Mouse (Mus musculus): ENCODE data around the gene Madcam1. TPM values are rescaled to one million over a fixed set of nuclear protein-coding genes. Genes with fewer than 3 reads are reported as not detected.

Madcam1 gene
- polyA plus RNA-seq, 1 experiment from 2014 or later, result 1.1 TPM

DNA sequence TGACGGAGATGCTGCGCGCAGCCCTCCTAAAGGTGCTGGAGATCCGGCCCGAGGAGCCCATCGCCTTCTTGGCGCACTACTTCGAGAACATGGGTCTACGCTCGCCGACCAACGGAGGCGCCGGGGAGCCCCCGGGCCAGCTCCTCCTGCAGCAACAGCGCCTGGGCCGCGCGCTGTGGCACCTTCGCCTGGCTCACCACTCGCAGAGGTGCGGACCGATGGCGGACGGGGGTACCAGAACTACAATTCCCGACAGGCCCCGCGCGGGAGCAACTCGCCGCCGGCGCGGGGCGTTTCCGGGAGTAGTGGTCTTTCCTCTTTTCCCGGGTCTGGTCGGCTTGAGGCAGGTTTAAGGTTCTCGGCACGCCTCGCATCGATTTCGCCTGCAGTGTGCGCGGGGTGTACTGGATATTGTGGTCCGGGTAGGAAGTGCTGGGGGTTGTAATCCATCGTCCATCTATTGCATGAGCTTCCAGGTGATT lies 5.3 kb downstream of the Madcam1 start:
- peak; percentile 65 for ATAC-seq (ENCODE audit: low read depth)

DNA sequence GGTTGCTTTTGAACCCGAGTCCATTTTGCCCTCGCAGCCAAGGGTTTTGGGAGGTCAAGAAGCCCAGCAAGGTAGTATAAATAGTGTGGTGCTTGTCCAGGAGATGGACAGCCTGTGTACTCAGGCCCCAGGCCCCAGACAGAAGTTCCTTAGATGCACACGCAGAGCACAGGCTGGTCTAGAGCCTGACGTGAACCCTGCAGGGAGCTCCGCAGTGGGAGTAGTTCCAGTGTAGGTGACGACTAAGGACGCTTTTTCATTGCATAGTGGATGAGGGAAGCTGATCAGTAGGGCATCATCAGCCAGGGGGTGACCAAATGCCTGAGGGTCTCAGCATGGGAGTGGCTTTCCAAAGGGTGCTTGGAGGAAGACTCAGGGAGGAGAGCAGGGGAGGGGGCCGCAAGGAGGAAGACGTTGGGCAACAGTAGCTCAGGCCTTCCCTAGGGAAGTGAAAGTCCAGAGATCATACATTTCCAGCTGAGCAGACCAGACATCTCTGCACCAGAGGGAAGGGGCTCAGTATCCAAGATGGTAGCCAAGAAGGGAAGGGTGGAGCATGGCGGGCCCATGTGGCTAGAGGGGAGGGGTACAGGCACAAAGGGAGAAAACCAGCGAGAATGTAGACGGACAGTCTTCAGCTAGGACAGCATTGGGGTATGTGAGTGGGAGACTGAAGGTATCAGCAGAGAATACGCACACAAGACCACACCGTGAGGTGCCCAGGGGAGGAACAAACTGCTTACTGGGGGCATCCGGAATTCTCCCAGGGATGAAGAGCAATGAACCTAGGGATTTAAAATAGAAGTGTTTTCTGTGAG lies 5.9 kb downstream of the Madcam1 start:
- Histone ChIP-seq H3K4me1 (replicated peaks) (peaks cover 30% of the 10 kb centered on the region), H3K9ac (peak overlapping the region; percentile 95), H3K9me3 (no peaks in the 10 kb centered on the region), H3K4me2 (peak overlapping the region; percentile 99), H3K4me3 (peak overlapping the region; percentile 92), H3K27ac (replicated peaks) (peak overlapping the region; percentile 98), H3K27me3 (no peaks in the 10 kb centered on the region), H3K36me3 (peaks cover 17% of the 10 kb centered on the region)
- ATAC-seq (ENCODE audit: low read depth), result peak; percentile 28
- 26% methylated on average over 15 of the region's 15 CpGs for WGBS

More for the DNA sequence above, 5.3 kb downstream of the Madcam1 start:
- Histone ChIP-seq H3K36me3 (peaks cover 14% of the 10 kb centered on the region), H3K4me3 (peak overlapping the region; percentile 92), H3K27ac (replicated peaks) (peak overlapping the region; percentile 98), H3K9me3 (no peaks in the 10 kb centered on the region), H3K9ac (peak overlapping the region; percentile 95), H3K4me2 (peak overlapping the region; percentile 99), H3K27me3 (no peaks in the 10 kb centered on the region), H3K4me1 (replicated peaks) (peaks cover 30% of the 10 kb centered on the region)
- under 1% methylated on average over 47 of the region's 47 CpGs for WGBS

DNA sequence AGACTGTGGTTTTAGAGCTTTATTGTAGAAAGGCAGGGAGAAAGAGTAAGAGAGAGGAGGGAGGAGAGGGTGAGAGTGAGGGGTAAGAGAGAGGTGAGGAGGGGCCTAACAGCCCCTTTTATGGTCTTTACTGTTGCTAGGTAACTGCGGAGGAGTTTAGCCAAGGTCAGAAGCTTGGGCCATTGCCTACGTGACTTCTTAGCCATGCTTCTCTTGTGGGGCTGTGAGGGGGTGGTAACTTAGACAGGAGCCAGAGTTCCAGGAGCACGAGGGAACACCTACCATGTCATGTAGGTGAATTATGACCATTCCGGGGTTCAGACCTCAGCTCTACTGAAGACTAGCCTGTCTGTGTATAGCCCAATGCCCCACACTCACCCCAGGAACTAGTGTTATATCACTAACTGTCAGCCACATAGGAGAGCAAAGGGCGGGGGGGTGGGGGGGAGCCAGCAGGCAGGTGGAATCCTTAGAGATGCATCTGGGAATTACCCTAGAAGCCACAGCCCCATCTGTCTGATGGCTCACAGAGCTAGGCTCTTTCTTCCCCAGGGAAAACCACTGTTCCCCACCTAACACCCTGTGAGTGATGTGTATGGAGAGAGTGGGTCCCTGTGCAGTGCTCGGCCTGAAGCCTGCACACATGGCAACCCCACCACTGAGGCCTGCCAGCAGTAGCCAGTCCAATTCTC lies 7.2 kb downstream of the Madcam1 start:
- peak overlapping the region; percentile 95 for H3K9ac ChIP-seq
- peaks cover 30% of the 10 kb centered on the region for H3K4me1 ChIP-seq (replicated peaks)
- no peaks in the 10 kb centered on the region for H3K27me3 ChIP-seq
- peak overlapping the region; percentile 99 for H3K4me2 ChIP-seq
- 25% methylated on average over 6 of the region's 6 CpGs for WGBS
- peak overlapping the region; percentile 92; the same call in 1 of the 2 replicates for H3K4me3 ChIP-seq
- peaks cover 29% of the 10 kb centered on the region for H3K36me3 ChIP-seq
- 0 out of 2 replicates have a peak overlapping the region, but pooled peaks have one; percentile 98 for H3K27ac ChIP-seq (replicated peaks)
- no peaks in the 10 kb centered on the region for H3K9me3 ChIP-seq
- no peak for ATAC-seq (ENCODE audit: low read depth)

DNA sequence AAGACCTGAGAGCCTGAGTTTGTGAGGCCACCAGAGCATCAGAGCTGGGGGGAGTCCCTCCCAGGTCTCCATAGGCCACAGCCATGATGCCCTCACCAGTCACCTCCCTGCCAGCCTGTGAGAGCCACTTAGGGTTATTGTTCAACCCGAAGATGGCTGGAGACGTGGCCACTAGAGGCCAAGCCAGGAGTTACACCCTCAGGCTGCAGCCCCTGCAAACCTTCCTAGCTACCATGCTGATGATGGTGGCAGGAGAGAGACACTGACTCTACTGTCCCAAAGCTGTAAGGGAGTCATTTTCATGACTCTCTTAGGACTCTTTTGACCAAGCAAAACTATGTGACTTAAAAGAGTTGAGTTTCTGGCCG lies 7.7 kb downstream of the Madcam1 start:
- 51% methylated on average over 3 of the region's 3 CpGs for WGBS

DNA sequence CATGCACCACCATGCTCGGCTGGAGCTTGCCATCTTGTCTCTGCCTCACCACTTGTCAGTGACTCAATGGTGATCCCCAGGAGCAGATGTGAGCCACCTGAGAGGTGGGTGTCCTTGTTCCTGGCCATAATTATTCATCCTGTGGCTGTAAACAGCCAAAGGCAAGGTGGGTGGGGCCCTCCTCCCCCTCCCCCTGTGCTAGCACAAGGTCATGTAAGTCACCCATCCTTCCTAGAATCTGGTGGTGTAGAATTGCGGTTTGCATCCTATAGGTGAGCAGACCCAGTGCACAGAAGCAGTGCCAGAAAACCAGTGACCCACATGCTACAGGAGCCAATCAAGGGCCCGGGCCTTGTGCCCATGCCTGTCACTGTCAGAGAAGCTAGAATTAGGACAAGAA lies 8.7 kb downstream of the Madcam1 start:
- 100% methylated on average over 3 of the region's 3 CpGs for WGBS
- ATAC-seq (ENCODE audit: low read depth), result no peak
- Histone ChIP-seq H3K9me3 (no peaks in the 10 kb centered on the region), H3K27me3 (no peaks in the 10 kb centered on the region), H3K4me2 (no peak overlapping the region), H3K27ac (replicated peaks) (no peak overlapping the region), H3K4me3 (no peak overlapping the region), H3K9ac (no peak overlapping the region), H3K36me3 (peaks cover 35% of the 10 kb centered on the region), H3K4me1 (replicated peaks) (peaks cover 27% of the 10 kb centered on the region)

More for the DNA sequence above, 7.7 kb downstream of the Madcam1 start:
- H3K36me3 ChIP-seq, result peaks cover 35% of the 10 kb centered on the region
- no peak overlapping the region for H3K9ac ChIP-seq
- no peak overlapping the region for H3K4me3 ChIP-seq
- no peaks in the 10 kb centered on the region for H3K27me3 ChIP-seq
- ATAC-seq (ENCODE audit: low read depth), result no peak
- H3K27ac ChIP-seq (replicated peaks), result no peak overlapping the region
- no peak overlapping the region for H3K4me2 ChIP-seq
- peaks cover 30% of the 10 kb centered on the region for H3K4me1 ChIP-seq (replicated peaks)
- H3K9me3 ChIP-seq, result no peaks in the 10 kb centered on the region

DNA sequence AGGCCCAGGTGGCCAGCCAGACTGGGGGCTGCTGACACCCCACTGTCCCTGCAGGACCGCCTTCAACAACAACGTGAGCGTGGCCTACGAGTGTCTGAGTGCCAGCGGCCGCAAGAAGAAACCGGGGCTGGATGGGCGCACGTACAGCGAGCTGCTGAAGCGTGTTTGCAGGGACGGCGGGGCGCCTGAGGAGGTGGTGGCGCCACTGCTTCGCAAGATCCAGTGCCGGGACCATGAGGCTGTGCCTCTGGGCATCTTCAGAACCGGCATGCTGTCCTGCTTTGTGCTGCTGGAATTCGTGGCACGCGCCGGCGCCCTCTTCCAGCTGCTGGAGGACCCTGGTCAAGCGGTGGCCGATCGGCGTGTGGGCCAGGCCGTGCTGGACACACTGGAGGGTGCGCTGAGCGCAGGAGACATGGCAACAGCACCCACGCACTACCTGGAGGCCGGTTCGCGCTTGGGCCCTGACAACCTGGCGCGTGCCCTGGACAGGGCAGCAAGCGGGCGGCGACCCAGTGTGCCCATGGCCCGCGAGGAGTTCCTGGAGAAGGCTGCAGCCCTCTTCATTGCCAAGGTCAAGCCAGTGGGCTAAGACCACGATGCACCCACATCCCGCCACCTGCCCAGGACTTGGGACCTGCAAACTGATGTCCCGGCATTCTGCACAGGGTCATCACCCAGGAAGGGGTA lies 11.1 kb downstream of the Madcam1 start:
- Histone ChIP-seq H3K4me3 (no peak overlapping the region), H3K4me2 (no peak overlapping the region), H3K27ac (replicated peaks) (no peak overlapping the region), H3K9ac (no peak overlapping the region), H3K9me3 (no peaks in the 10 kb centered on the region), H3K36me3 (peaks cover 35% of the 10 kb centered on the region), H3K4me1 (replicated peaks) (peaks cover 16% of the 10 kb centered on the region), H3K27me3 (no peaks in the 10 kb centered on the region)
- 62% methylated on average over 44 of the region's 44 CpGs for WGBS
- no peak for ATAC-seq (ENCODE audit: low read depth)

DNA sequence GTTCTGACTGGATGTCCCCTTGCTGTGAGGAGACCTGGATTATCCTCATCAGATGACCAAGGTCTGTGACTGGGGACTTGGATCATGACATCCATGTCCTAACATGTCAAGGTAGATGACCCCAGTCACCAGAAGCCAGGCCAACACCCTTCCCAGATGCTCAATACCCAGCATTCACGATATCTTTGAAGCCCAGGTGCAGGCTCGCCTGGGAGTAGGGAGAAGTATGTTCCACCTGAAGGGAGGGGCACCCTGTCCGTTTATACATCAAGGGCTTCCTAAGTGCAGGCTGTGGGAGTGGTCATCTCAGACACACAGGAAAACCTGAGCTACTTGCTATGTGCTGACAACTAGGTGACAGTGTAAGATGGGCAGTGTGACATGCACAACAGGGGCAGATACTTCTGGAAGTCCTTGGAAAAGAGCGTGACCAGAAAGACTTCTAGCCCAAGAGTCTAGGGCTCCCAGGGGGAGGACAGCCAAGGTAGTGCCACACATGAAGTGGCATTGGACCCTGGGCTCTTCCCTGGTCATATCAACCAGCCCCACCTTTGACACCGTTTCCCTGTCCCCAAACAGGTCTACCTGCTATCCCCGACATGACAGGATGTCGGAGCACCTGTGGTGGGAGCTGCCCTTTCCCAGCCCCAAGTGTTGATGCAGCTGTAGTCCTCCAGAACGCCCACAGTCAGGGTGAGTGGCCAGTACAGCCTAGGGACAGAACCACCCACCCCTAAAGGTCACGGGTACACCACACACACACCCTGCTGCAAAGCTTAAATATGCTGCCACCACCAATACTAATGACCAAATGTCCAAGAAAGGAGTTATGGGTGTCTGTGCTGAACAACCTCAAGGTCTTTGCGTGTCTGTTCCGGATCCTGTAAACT lies 16.5 kb downstream of the Madcam1 start:
- Histone ChIP-seq H3K4me1 (replicated peaks) (peaks cover 25% of the 10 kb centered on the region), H3K27me3 (no peaks in the 10 kb centered on the region), H3K4me3 (peak overlapping the region; percentile 85), H3K36me3 (peaks cover 28% of the 10 kb centered on the region), H3K27ac (replicated peaks) (peak overlapping the region; percentile 86), H3K4me2 (peak overlapping the region; percentile 98), H3K9ac (peak overlapping the region; percentile 69), H3K9me3 (no peaks in the 10 kb centered on the region)
- WGBS, result 41% methylated on average over 11 of the region's 11 CpGs
- peak; percentile 42 for ATAC-seq (ENCODE audit: low read depth)

DNA sequence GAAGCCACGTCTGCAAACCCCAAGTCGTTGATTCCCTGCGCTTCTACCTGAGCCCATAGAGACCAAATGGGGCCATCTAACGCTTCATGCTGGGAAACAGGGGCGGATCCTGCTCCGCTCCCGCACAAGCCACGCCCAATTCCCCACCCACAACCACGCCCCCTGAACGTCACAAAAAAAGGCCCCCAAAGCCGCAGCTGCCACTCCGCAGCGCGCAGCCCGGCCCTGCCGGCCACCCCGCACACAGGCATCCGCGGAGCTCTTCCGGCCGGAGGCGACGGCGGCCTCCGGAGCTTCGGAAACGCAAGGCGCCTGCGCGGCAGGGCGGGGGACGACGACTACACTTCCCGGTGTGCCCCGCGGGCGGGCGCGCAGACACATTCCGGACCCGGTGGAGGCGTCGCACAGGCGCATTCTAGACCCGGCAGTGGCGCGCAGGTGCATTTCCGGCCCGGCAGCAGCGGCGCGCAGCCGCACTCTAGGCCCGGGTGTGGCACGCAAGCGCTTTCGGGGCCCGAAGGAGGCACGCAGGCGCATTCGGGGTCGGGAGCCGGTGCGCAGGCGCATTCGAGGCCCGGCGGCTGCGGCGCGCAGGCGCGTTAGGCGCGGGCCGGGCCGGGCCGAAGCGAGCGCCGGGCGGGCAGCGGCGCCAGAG lies 17.4 kb downstream of the Madcam1 start, which contains the start of gene Cdc34:
Cdc34 (plus strand) TSS at position 605 of the 655 bp plus-strand sequence.
- Histone ChIP-seq H3K36me3 (peaks cover 28% of the 10 kb centered on the region), H3K27ac (replicated peaks) (peak within 1 kb of the TSS; percentile 86), H3K4me3 (peak within 1 kb of the TSS; percentile 85), H3K9ac (peak within 1 kb of the TSS; percentile 91), H3K4me2 (peak within 1 kb of the TSS; percentile 98), H3K27me3 (no peaks in the 10 kb centered on the region), H3K9me3 (no peaks in the 10 kb centered on the region), H3K4me1 (replicated peaks) (peaks cover 25% of the 10 kb centered on the region)
- WGBS, result under 1% methylated on average over 75 of the region's 84 CpGs
- ATAC-seq (ENCODE audit: low read depth), result peak; percentile 92

DNA sequence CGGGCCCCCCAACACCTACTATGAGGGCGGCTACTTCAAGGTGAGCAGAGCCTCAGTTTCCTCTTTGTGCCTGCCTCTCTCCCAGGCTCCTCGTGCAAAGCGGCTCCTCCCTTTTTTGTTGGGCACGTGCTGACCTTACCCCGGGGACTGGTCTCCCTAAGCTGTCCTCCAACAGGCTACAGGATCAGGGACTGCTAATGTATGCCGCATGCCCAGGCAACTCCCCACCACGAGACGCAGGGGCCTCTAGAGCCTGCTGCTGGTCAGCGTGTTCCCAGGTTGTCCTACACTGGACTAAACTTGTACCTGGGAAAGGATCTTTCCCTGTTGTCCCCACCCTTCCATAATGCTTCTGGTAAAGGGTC lies 18.2 kb downstream of the Madcam1 start:
- Histone ChIP-seq H3K4me3 (peak overlapping the region; percentile 85), H3K9me3 (no peaks in the 10 kb centered on the region), H3K27ac (replicated peaks) (peak overlapping the region; percentile 67), H3K4me1 (replicated peaks) (peaks cover 25% of the 10 kb centered on the region), H3K4me2 (peak overlapping the region; percentile 98), H3K9ac (peak overlapping the region; percentile 91), H3K27me3 (no peaks in the 10 kb centered on the region), H3K36me3 (peaks cover 32% of the 10 kb centered on the region)
- 1% methylated on average over 10 of the region's 10 CpGs for WGBS
- ATAC-seq (ENCODE audit: low read depth), result no peak; the same call in 1 of the 2 replicates

DNA sequence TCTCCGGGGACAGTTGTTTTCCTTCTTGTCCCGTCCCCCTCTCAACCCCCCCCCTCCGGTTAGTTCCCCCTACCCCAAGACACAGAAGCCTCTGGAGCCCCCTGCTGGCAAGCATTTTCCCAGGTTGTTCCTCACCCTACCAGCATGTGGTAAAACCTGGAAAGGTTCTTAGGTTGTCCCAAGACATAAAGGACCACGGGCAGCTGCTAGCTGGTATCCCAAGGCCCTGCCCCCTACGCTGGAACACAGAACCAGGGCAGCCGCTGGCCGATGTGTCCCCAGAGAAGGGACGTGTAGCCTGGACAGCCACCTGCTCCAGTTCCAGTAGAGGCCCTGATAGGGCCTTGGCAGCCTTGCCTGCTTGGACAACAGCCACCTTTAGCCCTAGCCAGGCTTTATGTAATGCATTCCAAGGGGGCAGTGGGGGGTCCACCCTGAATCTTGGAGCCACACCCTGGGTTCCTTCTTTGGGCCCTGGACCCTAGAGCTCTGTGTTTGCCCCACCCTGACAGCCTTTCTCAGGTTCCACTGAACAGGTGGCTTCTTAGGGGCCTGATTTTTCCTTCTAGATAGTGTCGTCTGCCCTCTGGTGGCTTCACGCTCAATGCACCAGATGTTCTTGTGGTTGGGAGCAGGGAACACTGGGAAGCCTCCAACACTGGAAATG lies 18.7 kb downstream of the Madcam1 start:
- H3K9me3 ChIP-seq, result no peaks in the 10 kb centered on the region
- peak overlapping the region; percentile 98 for H3K4me2 ChIP-seq
- peak overlapping the region; percentile 91 for H3K9ac ChIP-seq
- peak overlapping the region; percentile 67 for H3K27ac ChIP-seq (replicated peaks)
- peak overlapping the region; percentile 85 for H3K4me3 ChIP-seq
- peaks cover 38% of the 10 kb centered on the region for H3K36me3 ChIP-seq
- H3K27me3 ChIP-seq, result no peaks in the 10 kb centered on the region
- 6% methylated on average over 10 of the region's 10 CpGs for WGBS
- no peak for ATAC-seq (ENCODE audit: low read depth)
- peaks cover 25% of the 10 kb centered on the region for H3K4me1 ChIP-seq (replicated peaks)

Measured in neural tube, embryonic 13.5 days (tissue).